Mouse (Mus musculus): ENCODE results near the gene Acot2. TPM values are rescaled to one million over a fixed set of nuclear protein-coding genes. Genes with fewer than 3 reads are reported as not detected.

Gene Acot2
- polyA plus RNA-seq (2012; rRNA removed; ENCODE audit: low replicate concordance), result 12.7 and 13.1 TPM in 2 replicates

GRCm38 (mm10) chr12:83987583-83988441 lies at the start of gene Acot2:
Acot2 (plus strand) TSS chr12:83987861.

GRCm38 (mm10) chr12:83950493-83950839 lies 37.2 kb upstream of the Acot2 start, which contains the start of gene Riox1:
Riox1 (plus strand) TSS chr12:83950608.

GRCm38 (mm10) chr12:83984752-83985151 lies 2.9 kb upstream of the Acot2 start, which contains the start of gene Heatr4:
Heatr4 (minus strand) TSS chr12:83984852.

GRCm38 (mm10) chr12:84009171-84009965 lies 21.7 kb downstream of the Acot2 start, which contains the start of gene Acot1:
Acot1 (plus strand) TSS chr12:84009490.

DNA sequence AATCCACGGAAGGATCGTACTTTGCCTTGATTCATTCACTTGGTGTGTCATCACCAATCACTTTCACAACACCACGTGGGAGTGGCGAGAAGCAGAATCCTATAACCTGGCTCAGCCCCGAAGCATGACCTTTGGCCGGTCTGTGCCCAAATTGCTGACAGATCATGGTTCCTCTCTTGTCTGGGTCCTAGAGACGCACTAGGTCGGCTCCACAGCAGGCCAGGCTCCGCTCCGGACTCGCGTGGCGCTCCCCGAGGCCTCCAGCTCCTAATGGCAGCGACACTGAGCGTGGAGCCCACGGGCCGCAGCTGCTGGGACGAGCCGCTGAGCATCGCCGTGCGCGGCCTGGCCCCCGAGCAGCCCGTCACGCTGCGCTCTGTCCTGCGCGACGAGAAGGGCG lies 50.6 kb downstream of the Acot2 start, which contains the start of gene Acot4:
Gene Acot4, plus strand, starts transcription at position 139 of the 400 bp plus-strand sequence.

DNA sequence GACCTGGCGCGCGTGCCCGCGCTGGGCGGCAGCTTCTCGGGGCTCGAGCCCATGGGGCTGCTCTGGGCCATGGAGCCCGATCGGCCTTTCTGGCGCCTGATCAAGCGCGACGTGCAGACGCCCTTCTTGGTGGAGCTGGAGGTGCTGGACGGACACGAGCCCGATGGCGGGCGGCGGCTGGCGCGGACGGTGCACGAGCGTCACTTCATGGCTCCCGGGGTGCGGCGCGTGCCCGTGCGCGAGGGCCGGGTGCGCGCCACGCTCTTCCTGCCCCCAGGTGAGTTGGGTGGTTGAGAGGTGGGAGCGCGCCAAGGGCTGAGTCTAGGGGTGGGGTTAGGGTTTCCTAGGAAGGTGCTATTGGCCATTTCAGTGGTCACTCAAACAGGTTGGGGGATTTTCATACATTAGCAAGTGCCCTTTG lies 51.0 kb downstream of the Acot2 start, which contains the start of gene Gm49366:
Gene Gm49366, plus strand, starts transcription at position 245 of the 421 bp plus-strand sequence.

Other genes starting within 250 kb of the Acot2 start
- 6.9 and 9.0 TPM in 2 replicates for gene Papln, start 224.2 kb upstream of the Acot2 start, polyA plus RNA-seq (2012; rRNA removed; ENCODE audit: low replicate concordance)
- gene Numb, start 65.9 kb upstream of the Acot2 start, polyA plus RNA-seq (2012; rRNA removed; ENCODE audit: low replicate concordance), result 101 and 125 TPM in 2 replicates
- gene Riox1, start 37.3 kb upstream of the Acot2 start, polyA plus RNA-seq (2012; rRNA removed; ENCODE audit: low replicate concordance), result 18.0 and 20.5 TPM in 2 replicates
- gene Heatr4, start 3.0 kb upstream of the Acot2 start, polyA plus RNA-seq (2012; rRNA removed; ENCODE audit: low replicate concordance), result not detected in 2 replicates
- 5.9 and 13.6 TPM in 2 replicates for gene Acot1, start 21.6 kb downstream of the Acot2 start, polyA plus RNA-seq (2012; rRNA removed; ENCODE audit: low replicate concordance)
- 21.9 and 52.3 TPM in 2 replicates for gene Acot4, start 50.5 kb downstream of the Acot2 start, polyA plus RNA-seq (2012; rRNA removed; ENCODE audit: low replicate concordance)
- not detected in 2 replicates for gene Gm49366, start 51.1 kb downstream of the Acot2 start, polyA plus RNA-seq (2012; rRNA removed; ENCODE audit: low replicate concordance)
- 0.08 TPM in 2 replicates for gene Acot3, start 64.3 kb downstream of the Acot2 start, polyA plus RNA-seq (2012; rRNA removed; ENCODE audit: low replicate concordance)
- gene Acot5, start 81.5 kb downstream of the Acot2 start, polyA plus RNA-seq (2012; rRNA removed; ENCODE audit: low replicate concordance), result 0.06 TPM in 1 of 2 replicates, not detected in the other
- 0.71 and 1.7 TPM in 2 replicates for gene Acot6, start 112.8 kb downstream of the Acot2 start, polyA plus RNA-seq (2012; rRNA removed; ENCODE audit: low replicate concordance)
- 0.25 and 0.62 TPM in 2 replicates for gene Dnal1, start 126.5 kb downstream of the Acot2 start, polyA plus RNA-seq (2012; rRNA removed; ENCODE audit: low replicate concordance)
- 0.20 and 0.41 TPM in 2 replicates for gene Pnma1, start 160.6 kb downstream of the Acot2 start, polyA plus RNA-seq (2012; rRNA removed; ENCODE audit: low replicate concordance)
- 9.3 and 10.4 TPM in 2 replicates for gene Elmsan1, start 231.0 kb downstream of the Acot2 start, polyA plus RNA-seq (2012; rRNA removed; ENCODE audit: low replicate concordance)